Mouse (Mus musculus) large intestine, adult 2 months (tissue): ENCODE results near the gene Rita1. TPM values are rescaled to one million over a fixed set of nuclear protein-coding genes. Genes with fewer than 3 reads are reported as not detected.

Experiments
- DNase-seq: peaks from one replicate; pipeline ENCODE4 v3.0.0-alpha.2; 2012; ENCODE audit warnings: low read depth, low spot score
- WGBS: fragments of 180-500 bp; shearing (Covaris S2); methylation state at CpG from one replicate; pipeline ENCODE4 v1.1.7; 2018; 5-methylcytosine and 5-hydroxymethylcytosine counted together
- polyA plus RNA-seq: library from polyadenylated mRNA; depleted of rRNA; stranded (reverse); fragments of >200 nt; gene quantifications from 2 replicates; pipeline ENCODE4 v1.2.3, GENCODE M21; 2012

The Rita1 gene
- polyA plus RNA-seq, 1 experiment, result 13.2 TPM

DNA sequence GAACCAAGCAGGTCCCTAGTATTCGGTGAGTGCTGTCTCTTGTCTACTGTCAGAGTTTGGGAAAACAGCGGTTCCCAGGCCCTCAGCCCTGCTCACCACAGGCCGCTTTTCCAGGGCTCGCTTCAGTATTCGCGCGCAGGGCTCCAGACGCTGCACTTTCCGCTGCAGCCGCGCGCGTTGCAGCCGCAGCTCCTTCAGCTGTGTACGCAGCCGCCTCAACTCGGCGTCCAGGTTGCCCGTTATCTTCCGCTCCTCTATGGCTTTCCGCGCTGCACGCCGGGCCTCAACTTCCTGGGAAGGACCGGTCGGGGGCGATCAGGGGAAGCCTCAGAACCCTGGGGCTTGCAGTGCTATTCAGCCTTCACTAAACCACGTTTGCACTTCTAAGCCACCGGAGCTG is 18.7 kb upstream of the Rita1 start:
- WGBS, result 15% methylated on average over 29 of the region's 29 CpGs

DNA sequence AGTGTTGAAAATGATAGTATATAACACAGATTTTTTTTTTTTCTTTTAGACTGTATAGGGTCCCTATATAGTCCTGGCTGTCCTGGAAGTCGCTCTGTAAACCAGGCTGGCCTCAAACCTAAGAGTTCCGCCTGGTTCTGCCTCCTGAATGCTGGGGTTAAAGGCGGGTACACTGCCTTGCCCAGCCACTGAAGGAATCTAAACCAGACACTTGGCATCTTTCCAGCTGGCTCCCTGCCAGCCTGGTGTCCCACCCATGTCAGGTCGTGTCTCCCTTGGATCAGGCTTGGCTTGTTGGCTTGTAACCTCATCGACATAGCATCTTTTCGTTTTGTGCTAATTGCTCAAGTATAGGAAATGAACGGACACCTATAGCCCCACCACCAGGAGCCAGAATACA is 16.2 kb upstream of the Rita1 start:
- no peak for DNase-seq
- WGBS, result 30% methylated on average over 7 of the region's 7 CpGs

More for the DNA sequence above, 18.7 kb upstream of the Rita1 start:
- DNase-seq, result no peak

DNA sequence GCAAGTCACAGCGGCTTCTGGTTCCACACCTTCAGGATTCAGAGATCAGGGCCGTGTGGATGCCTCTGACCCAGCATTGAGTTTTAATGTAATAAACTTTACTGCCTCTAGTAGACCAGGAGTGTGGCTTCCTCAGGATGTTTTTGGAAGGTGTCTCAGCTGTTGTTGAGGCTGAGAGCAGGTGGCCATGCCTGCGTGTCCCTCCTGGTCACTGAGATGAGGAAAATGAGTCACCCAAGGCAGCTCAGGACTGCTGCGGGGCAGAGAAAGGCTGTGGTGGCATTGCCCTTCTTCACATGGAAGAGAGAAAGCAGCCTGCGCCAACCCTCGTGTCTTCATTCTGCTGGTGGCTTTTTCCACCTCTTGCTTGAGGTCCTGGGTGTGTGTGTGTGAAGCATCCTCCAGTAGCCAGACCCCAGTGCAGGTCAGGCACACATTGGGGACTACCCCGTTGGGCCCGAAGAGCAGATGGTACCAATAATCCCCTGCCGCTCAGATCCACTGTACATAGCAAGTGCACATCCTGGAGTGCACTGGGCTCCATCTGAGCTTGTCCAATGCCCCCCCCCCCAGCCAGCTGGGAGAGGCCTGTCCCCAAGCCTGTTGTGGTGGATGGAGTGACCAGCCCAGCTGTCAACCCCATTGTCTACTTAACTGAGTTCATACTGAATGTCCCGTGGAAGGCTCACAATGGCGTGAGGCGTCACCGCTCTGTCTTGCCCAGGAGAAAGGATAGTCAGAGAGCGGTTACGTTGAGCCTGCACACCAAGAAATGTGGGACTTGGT is 15.3 kb upstream of the Rita1 start:
- DNase-seq, result no peak
- 89% methylated on average over 15 of the region's 15 CpGs for WGBS

DNA sequence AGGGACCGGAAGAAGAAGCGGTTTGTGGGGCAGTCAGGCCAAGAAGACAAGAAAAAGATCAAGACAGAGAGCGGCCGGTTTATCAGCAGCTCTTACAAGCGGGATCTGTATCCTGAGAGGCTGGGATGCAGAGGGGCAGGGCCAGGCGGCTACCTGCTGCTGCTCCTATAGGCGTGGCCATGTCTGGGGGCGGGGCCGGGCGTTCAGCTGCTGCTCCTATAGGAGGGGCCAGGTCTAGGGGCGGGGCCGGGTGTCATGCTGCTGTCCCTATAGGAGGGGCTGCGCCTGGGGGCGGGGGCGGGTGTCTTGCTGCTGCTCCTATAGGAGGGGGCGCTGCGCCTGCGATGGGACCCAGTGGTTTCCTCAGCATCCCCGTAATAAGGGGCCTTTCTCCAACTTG is 14.0 kb upstream of the Rita1 start:
- 64% methylated on average over 19 of the region's 19 CpGs for WGBS
- DNase-seq, result no peak

DNA sequence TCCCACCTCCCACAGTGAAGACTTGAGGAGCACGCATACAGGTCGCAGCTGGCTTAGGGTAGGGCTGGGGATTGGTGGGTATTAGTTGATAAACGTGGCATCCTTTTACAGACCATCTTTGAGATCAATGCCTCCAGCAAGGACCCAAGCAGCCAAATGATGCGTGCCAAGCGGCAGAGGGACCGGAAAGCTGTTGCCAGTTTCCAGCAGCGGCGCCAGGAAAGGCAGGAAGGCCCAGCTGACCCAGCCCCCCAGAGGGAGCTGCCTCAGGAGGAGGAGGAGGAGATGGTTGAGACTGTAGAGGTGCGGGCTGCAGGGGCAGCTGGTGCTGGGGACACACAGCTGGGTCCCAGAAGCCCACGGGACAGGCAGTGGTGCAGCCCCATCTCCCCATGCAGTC is 12.0 kb upstream of the Rita1 start:
- WGBS, result 93% methylated on average over 10 of the region's 10 CpGs
- no peak for DNase-seq

DNA sequence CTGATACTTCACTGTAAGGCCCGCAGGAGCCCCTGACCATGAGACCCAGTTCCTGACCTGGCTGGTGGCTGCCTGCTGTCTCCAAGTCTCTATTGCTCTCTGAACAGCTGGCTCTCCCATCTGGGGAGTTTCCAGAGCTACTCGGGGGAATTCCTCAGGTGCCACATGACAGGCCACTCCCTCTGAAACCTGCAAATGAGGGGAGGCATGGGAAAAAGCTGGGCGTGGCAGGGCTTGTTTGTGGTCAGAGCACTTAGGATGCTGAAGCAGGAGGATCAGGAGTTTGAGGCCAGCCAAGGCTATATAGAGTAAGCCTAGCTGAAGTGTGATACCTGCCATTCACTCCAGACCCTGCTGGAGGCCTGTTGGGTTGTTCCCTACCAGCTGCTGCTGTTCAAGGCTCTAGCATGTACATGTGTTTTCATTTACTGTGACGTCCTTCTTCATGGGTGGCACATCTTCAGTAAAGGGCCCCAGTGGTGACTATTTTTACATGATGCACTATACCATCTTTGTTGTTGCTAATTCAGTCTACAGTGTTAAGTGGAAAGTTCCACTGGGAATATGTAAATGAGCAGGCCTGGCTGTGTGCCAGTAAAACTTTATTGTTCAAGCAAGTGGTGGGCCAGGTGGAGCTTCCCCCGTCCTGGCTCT is 9.9 kb upstream of the Rita1 start:
- no peak for DNase-seq
- 37% methylated on average over 5 of the region's 5 CpGs for WGBS

DNA sequence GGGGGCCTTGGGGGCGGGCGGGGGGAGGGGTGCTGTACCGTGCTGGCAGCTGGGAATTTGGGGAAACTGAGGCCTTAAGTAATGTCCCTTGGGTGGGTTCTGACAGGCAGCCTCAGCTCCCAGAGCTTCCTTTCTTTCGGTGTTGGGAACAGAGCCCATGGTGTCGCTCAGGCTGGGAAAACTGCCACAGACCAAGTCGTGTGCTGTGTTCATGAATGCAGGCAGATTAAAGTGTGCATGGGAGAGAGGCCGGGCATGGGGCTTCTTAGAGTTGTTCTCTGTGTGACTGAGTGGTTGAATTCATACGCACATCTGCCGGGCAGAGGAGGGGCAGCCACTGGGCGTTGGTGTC is 9.4 kb upstream of the Rita1 start:
- WGBS, result 77% methylated on average over 10 of the region's 10 CpGs

DNA sequence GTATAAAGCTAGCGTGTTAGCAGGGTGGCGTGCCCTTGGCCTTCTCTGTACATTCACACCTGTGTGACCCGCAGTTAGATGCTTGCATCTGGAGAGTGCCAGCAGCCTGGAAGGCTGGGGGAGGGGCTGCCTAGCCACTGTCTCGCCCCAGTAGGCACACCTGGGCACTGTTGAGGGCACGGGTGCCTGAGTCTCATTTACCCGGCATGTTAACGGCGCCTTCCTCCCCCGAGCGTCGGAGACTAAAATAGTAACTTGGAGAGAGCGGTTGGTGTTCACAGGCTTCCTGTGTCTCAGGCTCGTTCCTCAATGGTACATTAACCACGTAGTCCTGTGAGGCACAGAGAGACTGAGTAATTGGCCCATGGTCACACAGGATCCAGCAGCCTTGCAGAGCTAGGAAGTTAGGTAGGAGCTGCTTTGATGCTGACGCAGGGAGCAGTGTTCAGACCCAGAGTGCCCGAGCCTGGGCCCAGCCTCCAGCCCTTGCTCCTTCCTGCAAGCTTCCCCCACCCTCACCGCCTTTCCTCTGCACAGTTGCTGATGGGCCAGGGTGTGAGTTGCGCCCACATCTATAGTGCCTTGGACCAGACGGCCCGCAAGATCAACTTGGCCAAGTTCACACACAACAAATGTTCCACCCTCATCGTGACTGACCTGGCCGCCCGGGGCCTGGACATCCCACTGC is 8.8 kb upstream of the Rita1 start:
- WGBS, result 85% methylated on average over 23 of the region's 23 CpGs
- no peak for DNase-seq

More for the DNA sequence above, 9.4 kb upstream of the Rita1 start:
- no peak for DNase-seq

DNA sequence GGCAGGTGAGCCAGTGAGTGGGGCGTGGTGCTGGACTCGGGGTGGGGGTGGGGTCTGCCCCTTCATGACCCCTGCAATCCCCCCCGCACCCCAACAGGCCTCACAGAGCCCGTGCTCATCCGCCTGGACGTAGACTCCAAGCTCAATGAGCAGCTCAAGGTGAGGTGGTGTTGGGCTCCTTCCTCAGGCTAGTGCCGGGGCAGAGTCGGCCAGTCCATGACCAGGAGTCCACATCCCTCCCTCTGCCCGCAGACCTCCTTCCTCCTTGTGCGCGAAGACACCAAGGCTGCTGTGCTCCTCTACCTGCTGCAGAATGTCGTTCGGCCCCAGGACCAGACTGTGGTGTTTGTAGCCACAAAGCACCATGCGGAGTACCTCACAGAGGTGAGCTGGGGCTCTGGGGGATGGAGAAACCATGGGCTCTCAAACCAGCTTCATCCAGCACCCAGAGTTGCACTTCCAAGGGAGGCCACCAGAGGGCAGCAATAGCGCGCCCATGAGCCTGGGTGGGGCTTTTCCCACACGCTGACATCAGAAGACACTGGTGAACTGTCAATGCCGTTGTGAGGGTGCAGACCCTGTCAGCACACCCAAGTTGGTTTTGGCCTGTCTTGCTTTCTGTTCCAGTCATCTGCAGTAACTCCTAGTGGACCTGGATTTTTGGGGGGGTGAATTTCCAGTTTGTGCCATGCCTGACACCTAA is 8.1 kb upstream of the Rita1 start:
- DNase-seq, result no peak
- WGBS, result 70% methylated on average over 18 of the region's 18 CpGs

DNA sequence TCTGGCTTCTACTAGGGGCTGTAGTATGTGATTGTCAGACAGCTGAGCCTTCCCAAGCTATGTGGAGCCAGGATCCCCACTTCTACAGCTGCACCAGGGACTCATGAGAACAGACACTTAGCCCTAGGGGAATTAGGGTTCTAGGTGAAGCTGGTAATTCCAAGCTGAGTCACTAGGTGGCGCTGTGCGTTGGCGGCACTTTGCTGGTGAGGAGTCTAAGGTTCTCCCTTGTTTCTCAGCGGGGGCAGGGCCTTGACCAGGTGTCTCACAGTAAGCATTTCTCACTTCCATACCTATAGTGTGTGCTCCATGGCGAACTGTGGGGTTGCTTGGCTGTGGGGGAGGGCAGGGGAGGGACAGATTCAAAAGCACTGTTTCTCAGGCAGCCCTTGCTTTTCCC is 6.8 kb upstream of the Rita1 start:
- DNase-seq, result no peak
- WGBS, result 25% methylated on average over 5 of the region's 5 CpGs

DNA sequence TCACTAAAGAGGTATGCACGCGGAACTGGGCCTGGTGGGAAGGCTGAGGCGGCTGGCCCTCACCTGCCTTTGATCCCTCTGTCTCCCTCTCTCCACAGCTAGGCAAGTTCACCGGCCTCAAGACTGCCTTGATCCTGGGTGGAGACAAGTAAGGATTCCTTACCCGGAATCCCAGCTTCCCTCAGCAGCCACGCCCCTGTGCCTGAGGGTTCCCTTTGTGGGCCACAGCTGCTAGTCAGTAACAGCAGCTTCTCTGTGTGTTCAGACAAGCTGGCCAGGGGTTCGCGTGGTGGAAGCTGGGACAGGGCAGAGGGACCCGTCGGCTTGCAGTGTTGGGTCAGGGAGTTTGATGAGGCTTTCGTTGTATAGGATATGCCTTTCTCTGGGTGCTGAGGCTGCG is 6.4 kb upstream of the Rita1 start:
- WGBS, result 78% methylated on average over 12 of the region's 12 CpGs
- DNase-seq, result no peak

DNA sequence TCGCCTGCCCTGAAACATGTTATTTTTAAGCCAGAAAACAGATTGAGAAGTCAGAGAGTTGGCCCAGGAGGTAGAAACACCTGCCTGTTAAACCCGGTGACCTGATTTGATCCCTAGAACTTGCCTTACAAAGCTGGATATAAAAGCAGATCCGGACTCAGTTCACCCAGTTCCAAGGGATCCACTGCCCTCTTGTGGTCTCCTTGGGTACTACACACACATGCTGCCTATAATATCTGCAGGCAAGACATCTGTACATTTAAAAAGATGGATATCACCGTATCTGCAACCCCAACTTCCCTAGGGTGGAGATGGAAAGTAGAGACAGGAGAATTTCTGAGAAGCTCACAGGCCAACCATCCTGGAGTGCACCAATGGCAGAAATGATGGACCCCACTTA is 3.5 kb upstream of the Rita1 start:
- DNase-seq, result no peak
- 96% methylated on average over 4 of the region's 4 CpGs for WGBS

DNA sequence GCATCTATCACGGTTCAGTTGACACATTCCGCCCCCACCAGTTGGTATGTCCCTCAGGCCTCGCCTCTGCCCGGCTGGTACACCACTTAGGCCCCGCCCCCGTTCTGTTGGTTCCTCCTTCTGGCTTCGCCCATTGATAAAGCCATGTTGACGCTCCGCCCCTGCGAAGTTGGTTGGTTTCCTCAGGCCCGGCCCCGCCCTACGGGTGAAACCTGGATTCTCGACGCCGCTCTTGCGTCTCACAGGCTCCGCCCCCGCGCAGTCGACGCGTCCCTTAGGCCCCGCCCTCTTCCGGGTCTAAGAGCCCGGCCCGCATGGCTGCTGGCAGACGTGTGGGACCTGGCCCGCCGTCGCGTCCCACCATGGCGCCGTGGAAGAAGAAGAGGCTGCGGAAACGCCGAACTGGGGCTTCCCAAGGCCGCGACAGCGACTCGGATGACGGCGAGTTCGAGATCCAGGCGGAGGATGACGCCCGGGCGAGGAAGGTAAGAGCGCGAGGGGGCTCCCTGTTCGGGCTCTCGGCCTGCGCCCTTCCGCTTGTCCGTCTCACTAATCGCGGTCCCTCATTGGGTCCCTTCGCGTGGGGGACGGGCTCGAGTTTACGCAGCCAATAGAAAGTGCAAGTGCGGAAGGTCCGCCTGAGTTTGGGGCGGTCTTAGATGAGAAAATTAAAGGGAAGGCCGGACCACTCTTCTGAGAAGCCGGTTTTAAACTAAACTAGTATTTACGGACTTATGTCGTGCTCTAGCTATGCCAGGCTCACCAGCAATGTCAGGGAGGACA is 624 bp upstream of the Rita1 start:
- peak; percentile 99 for DNase-seq
- under 1% methylated on average over 69 of the region's 69 CpGs for WGBS

DNA sequence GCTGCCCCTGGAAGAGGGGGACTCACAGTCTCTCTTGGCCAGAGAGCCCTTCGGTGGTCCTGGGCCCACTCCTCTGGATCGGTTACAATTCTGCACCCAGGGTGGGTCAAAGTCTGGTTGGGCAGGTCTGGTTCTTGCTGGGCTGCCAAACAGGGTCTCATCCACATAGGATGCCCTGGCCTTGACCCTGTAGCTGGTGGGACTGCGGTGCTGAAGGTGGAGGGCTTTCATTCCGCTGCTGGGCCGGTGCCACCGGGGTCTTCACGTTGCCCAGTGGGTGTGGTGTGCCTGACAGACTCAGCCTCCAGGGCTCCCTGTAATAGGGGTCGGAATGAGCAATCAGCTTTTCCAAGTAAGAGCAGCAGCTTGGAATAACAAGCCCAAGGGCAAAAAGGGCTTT is 973 bp downstream of the Rita1 start:
- WGBS, result 36% methylated on average over 8 of the region's 8 CpGs
- DNase-seq, result no peak

DNA sequence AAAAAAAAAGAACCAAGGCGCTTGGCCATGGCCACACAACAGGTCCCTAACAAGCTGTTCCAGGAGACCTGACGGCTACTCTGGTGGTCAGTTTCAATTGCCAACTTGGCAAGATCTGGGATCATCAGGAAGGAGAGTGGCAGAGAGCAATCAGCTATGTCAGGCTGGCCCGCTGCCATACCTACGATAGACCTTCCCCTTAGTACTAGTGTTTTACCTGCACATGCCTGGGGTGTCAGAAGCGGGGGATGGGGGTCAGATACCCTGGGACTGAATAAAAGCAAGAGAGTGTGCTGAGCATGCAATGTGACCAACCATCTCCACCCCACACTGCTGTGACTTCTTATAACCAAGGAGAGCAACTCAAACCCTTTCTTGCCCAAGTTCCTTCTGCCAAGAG is 1.5 kb downstream of the Rita1 start:
- 75% methylated on average over 5 of the region's 5 CpGs for WGBS
- no peak for DNase-seq

DNA sequence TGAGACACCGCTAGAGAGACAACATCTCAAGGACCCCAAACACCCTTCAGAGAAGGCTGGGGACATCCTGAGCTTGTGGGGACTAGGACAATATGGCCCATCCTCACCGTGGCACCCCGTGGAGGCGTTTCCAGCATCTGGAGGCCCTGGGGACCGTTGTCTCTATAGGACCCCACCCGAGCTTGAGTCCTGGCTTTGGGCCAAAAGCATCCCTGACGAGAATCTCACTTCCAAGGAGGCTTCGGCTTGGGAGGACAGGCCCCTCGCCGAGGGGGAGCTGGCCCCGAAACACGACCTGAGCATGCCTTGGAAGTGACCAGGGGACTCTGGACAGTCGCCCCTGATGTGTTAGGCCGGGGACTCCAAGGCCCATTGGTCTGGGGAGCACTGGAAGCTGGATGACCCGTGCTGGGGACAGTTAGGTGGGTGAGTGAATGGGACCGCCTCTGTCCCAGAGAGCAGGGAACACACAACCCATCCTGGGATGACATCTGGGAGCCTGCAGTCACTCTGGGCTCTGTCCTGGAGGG is 3.1 kb downstream of the Rita1 start:
- no peak for DNase-seq
- WGBS, result 73% methylated on average over 16 of the region's 16 CpGs

DNA sequence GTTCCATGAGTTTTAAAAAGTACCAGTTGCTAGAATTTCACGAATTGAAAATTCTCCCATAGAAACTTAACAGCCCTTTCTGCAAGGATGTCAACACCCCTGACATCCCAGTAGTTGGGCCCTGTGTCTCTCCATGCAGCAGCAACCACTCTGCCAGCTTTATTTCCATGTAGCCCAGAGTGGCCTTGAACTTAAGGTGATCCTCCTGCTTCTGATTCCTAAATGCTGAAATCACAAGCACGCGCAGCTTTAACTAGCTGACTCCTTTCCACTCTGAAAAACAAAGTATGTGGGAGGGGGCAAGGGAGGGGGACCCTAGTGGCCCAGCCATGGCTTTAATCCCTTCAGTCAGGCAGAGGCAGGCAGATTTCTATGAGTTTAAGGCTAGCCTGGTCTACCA is 5.1 kb downstream of the Rita1 start:
- WGBS, result 85% methylated on average over 3 of the region's 3 CpGs
- DNase-seq, result no peak

DNA sequence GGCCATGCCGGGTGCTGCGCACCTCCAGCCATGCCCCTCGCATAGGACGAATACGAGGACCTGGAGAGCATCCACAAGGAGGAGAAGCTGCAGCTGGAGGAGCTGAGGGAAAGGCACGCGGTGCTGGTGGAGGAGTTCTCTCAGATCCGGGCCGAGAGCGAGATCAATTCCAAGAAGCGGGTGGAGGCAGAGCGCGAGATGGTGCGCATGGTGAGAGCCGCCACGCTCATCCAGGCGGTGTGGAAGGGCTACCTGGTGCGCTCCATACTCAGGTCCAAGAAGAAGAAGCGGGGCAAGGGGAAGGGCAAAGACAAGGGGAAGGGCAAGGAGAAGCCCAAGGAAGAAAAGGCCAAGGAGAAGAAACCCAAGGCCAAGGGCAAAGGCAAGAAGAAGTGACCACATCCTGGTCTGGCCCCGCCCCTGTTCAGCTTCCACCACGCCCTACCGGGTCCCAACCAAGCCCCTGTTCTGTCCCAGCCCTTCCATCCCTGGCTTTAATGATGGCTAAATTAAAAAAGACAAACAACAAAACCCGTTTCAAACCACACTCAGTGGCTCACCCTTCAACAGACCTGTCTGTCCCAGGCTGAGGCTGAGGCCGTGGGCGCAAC is 5.7 kb downstream of the Rita1 start:
- no peak for DNase-seq
- 77% methylated on average over 25 of the region's 25 CpGs for WGBS

DNA sequence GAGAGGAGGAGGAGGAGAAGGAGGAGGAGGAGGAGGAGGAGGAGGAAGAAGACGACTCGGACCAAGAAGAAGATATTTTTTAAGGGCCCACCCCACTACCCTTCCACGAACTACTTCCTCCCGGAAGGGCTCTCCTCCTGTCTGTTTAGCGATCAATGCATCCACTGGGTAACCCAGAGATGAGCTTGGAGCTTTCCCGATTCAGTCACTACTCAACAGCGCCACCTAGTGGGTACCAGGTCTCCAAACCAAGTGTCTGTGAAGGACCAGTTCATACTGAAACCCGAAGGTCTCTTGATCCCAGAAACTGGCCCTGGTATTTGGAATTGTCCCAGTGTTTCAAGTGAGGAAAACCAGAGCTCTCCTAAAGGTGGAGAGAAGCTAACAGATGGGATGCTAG is 6.7 kb downstream of the Rita1 start:
- WGBS, result 0% methylated on average over 7 of the region's 8 CpGs
- peak; percentile 90 for DNase-seq
